Mouse (Mus musculus): Measurements from ENCODE around the gene Abca7.

- TF ChIP-seq CTCF (IDR thresholded peaks at IDR 0.05; ENCODE audit: low read depth, low read length) (no peak), TAL1 (conservative IDR thresholded peaks at IDR 0.05; ENCODE audit: low read depth, low read length) (no peak), POLR2AphosphoS5 (IDR thresholded peaks at IDR 0.05; ENCODE audit: insufficient replicate concordance, low read depth, low read length) (no peak), GATA1 (IDR thresholded peaks at IDR 0.05; ENCODE audit: borderline replicate concordance, low read length) (no peak)
These were observed 12.0 kb upstream of the Abca7 start, which contains the start of gene Tmem259 for GRCm38 (mm10) chr10:79984195-79984816.

Measured in G1E (cell line).